Mouse (Mus musculus) C2C12 (cell line): ENCODE measurements around the gene Lrr1.

ENCODE experiments used
- CTCF ChIP-seq: IDR thresholded peaks from one replicate; pipeline ENCODE4 v1.5.1; 2011; ENCODE audit not compliant: control insufficient read depth, insufficient read depth, insufficient read length
- MYOG ChIP-seq: IDR thresholded peaks from one replicate; pipeline ENCODE4 v1.6.1; 2011; ENCODE audit not compliant: control insufficient read depth, insufficient read length; ENCODE audit errors: extremely low read depth

DNA sequence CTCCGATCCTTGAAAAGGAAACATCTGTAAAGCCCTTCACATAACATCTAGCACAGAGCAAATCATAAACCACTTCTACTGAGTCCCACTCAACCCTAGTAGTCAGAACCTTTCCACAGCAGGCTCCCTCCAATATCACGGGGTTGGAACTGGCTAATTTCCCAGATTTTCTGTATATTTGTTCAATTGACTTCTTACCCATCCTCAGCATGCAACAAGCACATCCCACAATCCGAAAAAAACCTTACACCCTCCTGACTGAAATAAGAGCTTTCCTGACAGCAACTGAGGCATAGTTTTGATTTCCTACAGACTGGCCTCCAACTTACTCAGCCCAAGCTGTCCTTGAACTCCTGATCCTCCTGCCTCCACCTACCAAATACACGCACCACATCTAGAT lies 12.2 kb upstream of the Lrr1 start:
- TF ChIP-seq CTCF, result no peak
- no peak for TF ChIP-seq MYOG
